Mouse (Mus musculus) cortical plate, adult 2 months (tissue): ENCODE results near the gene Med12l. TPM values are rescaled to one million over a fixed set of nuclear protein-coding genes. Genes with fewer than 3 reads are reported as not detected.
"Not testable (repeated sequence)": the region's sequence is repeated elsewhere in the genome, so short reads cannot be mapped to it uniquely, and the experiment has no call there.

Source experiments
- H3K27ac ChIP-seq: fragments of 200-500 bp; 2 replicates; pipeline ENCODE4 v1.5.1; 2012; ENCODE audit warnings: low read length, control low read depth, inconsistent platforms; ENCODE audit not compliant: insufficient read depth
- H3K4me1 ChIP-seq: fragments of 200-500 bp; 2 replicates; pipeline ENCODE4 v1.6.1; 2011; ENCODE audit warnings: low read length; ENCODE audit not compliant: control insufficient read depth, insufficient read depth
- H3K4me3 ChIP-seq: fragments of 200-500 bp; 2 replicates; pipeline ENCODE4 v1.5.1; 2011; ENCODE audit warnings: mild to moderate bottlenecking, low read length, control low read depth; ENCODE audit not compliant: insufficient read depth
- CTCF ChIP-seq: fragments of 200-500 bp; IDR thresholded peaks from 2 replicates; pipeline ENCODE4 v1.5.1; 2011; ENCODE audit warnings: mild to moderate bottlenecking, control low read depth, low read length; ENCODE audit not compliant: insufficient read depth; ENCODE audit errors: extremely low read depth
- POLR2A ChIP-seq: fragments of 200-500 bp; IDR thresholded peaks from 2 replicates; pipeline ENCODE4 v1.6.1; 2011; ENCODE audit warnings: mild to moderate bottlenecking, low read length, control low read depth; ENCODE audit not compliant: insufficient read depth; ENCODE audit errors: extremely low read depth
- polyA plus RNA-seq: library from polyadenylated mRNA; depleted of rRNA; stranded (reverse); fragments of >200 nt; gene quantifications from 2 replicates; pipeline ENCODE4 v1.2.3, GENCODE M21; 2012

Gene Med12l
- polyA plus RNA-seq, 1 experiment = 11.2 TPM

DNA sequence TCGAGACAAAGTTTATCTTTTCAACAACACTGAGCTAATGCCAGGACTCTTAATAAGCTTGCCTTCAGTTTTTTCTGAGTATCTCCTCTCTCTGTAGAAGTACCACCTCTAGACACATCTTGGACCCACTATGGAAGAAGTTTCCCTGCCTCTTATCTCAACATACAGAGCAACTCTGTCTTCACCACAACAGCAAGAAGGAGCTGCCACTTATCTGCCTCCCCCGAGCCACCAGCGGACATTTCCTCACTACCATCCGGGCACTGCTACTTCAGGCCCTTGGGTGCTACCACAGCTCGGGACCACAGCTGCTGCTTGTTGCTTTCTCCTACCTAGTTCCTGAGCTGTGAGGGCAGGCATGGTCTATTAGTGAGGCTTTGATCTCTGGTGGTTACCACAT lies 127.6 kb downstream of the Med12l start:
- H3K4me3 ChIP-seq = no peak overlapping the region
- no peak for TF ChIP-seq POLR2A
- TF ChIP-seq CTCF = no peak
- H3K4me1 ChIP-seq = no peaks in the 10 kb centered on the region
- H3K27ac ChIP-seq = no peak overlapping the region

GRCm38 (mm10) chr3:59135911-59136653 lies 130.5 kb downstream of the Med12l start:
- no peak overlapping the region for H3K27ac ChIP-seq
- TF ChIP-seq CTCF (no peak), POLR2A (no peak)
- no peak overlapping the region for H3K4me3 ChIP-seq
- H3K4me1 ChIP-seq = no peaks in the 10 kb centered on the region

- no peak overlapping the region for H3K27ac ChIP-seq
- no peak overlapping the region for H3K4me3 ChIP-seq
- no peak for TF ChIP-seq CTCF
- TF ChIP-seq POLR2A = no peak
- H3K4me1 ChIP-seq = no peaks in the 10 kb centered on the region
Measured at GRCm38 (mm10) chr3:59138946-59139468, 133.4 kb downstream of the Med12l start.

GRCm38 (mm10) chr3:59139651-59140051 lies 134.0 kb downstream of the Med12l start:
- TF ChIP-seq CTCF = no peak
- no peak for TF ChIP-seq POLR2A
- Histone ChIP-seq H3K4me1 (no peaks in the 10 kb centered on the region), H3K27ac (no peak overlapping the region), H3K4me3 (no peak overlapping the region)

DNA sequence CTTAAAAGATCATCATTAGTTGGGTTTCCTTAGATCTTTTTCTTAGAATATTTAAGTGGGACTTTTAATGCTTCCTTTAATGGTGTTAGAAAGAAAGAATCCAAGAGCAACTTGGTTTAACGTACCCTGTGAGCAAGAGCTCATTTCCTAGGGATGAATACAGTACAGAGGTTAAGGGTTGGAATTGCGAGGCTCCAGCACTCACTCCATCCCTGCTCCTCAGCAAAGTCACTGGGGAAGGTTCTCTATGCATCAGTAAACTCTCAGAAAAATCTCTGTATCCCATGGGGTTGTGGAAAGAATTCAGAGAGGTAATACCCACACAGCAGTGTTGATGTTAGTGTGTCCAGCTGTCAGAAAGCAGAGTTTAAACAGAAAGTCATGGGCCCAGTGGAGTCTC lies 134.5 kb downstream of the Med12l start:
- no peaks in the 10 kb centered on the region for H3K4me1 ChIP-seq
- no peak overlapping the region for H3K27ac ChIP-seq
- H3K4me3 ChIP-seq = no peak overlapping the region
- no peak for TF ChIP-seq POLR2A
- TF ChIP-seq CTCF = no peak

- H3K4me3 ChIP-seq, H3K4me1 ChIP-seq, H3K27ac ChIP-seq: not testable (repeated sequence)
Measured at GRCm38 (mm10) chr3:59140941-59141340, 135.3 kb downstream of the Med12l start.

DNA sequence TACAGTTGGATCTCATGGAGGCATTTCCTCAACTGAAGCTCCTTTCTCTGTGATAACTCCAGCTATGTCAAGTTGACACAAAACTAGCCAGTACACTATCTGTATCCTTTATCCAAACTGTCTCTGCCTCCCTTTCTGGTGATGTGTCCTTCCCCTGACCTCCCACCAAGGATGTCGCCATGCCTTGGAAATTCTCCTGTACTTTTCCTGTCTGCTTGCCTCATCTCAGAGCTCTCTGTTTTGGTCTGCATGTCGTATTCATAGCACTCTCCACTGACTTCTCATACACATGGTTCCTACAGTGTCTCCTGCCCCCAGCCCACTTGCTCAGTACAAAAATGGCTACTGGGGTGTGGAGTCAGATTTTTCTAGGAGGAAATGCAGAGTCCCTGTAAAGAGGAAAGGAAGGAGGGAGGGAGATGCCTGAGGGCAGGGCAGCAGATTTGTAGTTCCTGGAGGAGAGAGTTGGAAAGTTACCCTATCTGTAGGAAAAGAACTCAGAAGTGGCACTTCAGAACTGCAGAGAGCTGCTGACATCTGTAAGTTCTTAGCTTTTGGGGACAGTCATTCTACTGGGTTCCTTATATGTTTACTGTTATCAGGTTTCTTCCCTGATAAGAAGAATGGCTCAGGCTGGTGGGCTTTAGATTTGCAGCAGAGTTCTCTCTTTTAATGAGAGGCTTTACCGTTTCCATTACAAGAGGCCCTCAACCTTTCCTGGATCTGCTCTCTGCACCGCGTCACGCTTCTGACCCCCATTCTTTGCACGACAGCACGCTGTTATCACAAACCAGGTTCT lies 136.1 kb downstream of the Med12l start:
- no peak for TF ChIP-seq POLR2A
- no peak for TF ChIP-seq CTCF
- Histone ChIP-seq H3K27ac (no peak overlapping the region), H3K4me1 (no peaks in the 10 kb centered on the region), H3K4me3 (no peak overlapping the region)

GRCm38 (mm10) chr3:59145194-59145593 lies 139.6 kb downstream of the Med12l start:
- TF ChIP-seq POLR2A (no peak), CTCF (no peak)
- no peak overlapping the region for H3K4me3 ChIP-seq

DNA sequence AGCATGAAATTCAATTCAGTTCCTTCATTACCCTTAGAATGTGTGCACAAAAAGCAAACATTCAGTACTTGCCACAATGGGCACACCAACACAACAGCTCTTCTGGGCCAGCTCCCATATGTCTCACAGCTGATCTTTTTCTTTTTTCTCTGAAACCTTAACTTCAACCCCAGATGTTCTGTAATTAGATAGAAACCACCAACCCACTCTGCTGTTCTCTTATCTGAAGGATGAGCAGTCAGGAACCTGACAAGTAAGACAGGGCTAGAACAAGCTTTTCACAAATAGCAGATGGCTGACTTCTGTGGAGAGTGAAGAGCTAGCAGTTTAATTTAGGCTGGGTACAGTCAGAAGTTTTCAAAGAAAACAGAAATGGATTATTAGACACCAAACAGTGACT lies 144.0 kb downstream of the Med12l start:
- Histone ChIP-seq H3K4me1 (peaks cover 2% of the 10 kb centered on the region; the same call in 1 of the 2 replicates), H3K27ac (no peak overlapping the region), H3K4me3 (no peak overlapping the region)
- TF ChIP-seq POLR2A (no peak), CTCF (no peak)

More at GRCm38 (mm10) chr3:59145194-59145593, 139.6 kb downstream of the Med12l start:
- Histone ChIP-seq H3K27ac (no peak overlapping the region), H3K4me1 (peaks cover 2% of the 10 kb centered on the region; the same call in 1 of the 2 replicates)

DNA sequence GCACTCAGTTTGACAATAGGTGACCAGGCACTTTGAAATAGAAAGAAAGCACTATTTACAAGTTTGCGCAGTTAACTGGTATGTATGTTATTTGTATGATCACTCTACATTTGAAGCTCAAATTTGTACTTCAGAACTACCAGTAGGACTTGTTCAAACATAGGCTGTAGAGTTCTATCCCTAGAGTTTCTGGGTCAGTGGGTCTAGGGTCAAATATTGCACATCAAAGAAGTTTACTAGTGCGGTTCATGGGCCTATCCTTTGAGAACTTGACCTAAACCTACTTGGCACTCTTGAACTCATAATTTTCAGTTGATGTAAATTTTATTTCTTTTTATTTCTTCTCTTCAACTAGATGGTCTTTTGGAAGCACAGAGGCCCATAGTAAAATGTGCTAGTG lies 145.0 kb downstream of the Med12l start:
- peaks cover 3% of the 10 kb centered on the region; the same call in 1 of the 2 replicates for H3K4me1 ChIP-seq
- H3K4me3 ChIP-seq = no peak overlapping the region
- no peak for TF ChIP-seq POLR2A
- no peak for TF ChIP-seq CTCF
- no peak overlapping the region for H3K27ac ChIP-seq
